Mouse (Mus musculus) neutrophil, adult 5-6 weeks (primary cell): ENCODE measurements around the gene Gsg1l. TPM values are rescaled to one million over a fixed set of nuclear protein-coding genes. Genes with fewer than 3 reads are reported as not detected.

Experiments used
- ATAC-seq: fragments of 151-379, 151-347 bp; 2 replicates; pipeline ENCODE4 v1.8.0; 2017; ENCODE audit warnings: mild to moderate bottlenecking, moderate TSS enrichment; ENCODE audit not compliant: insufficient number of reproducible peaks, poor library complexity, low FRiP score, severe bottlenecking; ENCODE audit errors: extremely low read depth
- total RNA-seq: library from RNA; stranded (forward); fragments of 200-1000 nt; gene quantifications from 2 replicates; pipeline ENCODE4 v1.2.3, GENCODE M21; 2017

The Gsg1l gene
- total RNA-seq, 1 experiment from 2014 or later = not detected

- no peak for ATAC-seq
Observed at GRCm38 (mm10) chr7:125992356-125992891, 89.8 kb downstream of the Gsg1l start.

GRCm38 (mm10) chr7:125991846-125992245 is 90.4 kb downstream of the Gsg1l start:
- no peak for ATAC-seq

GRCm38 (mm10) chr7:125989969-125990368 is 92.2 kb downstream of the Gsg1l start:
- ATAC-seq = no peak

GRCm38 (mm10) chr7:125989489-125989888 is 92.7 kb downstream of the Gsg1l start:
- ATAC-seq = no peak

- no peak for ATAC-seq
Observed at GRCm38 (mm10) chr7:125988326-125988725, 93.9 kb downstream of the Gsg1l start.

GRCm38 (mm10) chr7:125987117-125987516 is 95.1 kb downstream of the Gsg1l start:
- no peak for ATAC-seq

GRCm38 (mm10) chr7:125985565-125985964 is 96.6 kb downstream of the Gsg1l start:
- no peak for ATAC-seq

GRCm38 (mm10) chr7:125983902-125984841 is 98.0 kb downstream of the Gsg1l start:
- no peak for ATAC-seq

GRCm38 (mm10) chr7:125979591-125979990 is 102.6 kb downstream of the Gsg1l start:
- ATAC-seq = no peak

- ATAC-seq = no peak
Observed at GRCm38 (mm10) chr7:125976695-125977094, 105.5 kb downstream of the Gsg1l start.

- no peak for ATAC-seq
Observed at GRCm38 (mm10) chr7:125975414-125975813, 106.8 kb downstream of the Gsg1l start.

- ATAC-seq = no peak
Observed at GRCm38 (mm10) chr7:125973874-125974273, 108.3 kb downstream of the Gsg1l start.

- no peak for ATAC-seq
Observed at GRCm38 (mm10) chr7:125972776-125973175, 109.4 kb downstream of the Gsg1l start.

GRCm38 (mm10) chr7:125972174-125972672 is 110.0 kb downstream of the Gsg1l start:
- no peak for ATAC-seq

- ATAC-seq = no peak
Observed at GRCm38 (mm10) chr7:125969076-125969475, 113.1 kb downstream of the Gsg1l start.

GRCm38 (mm10) chr7:125966402-125967261 is 115.6 kb downstream of the Gsg1l start:
- ATAC-seq = no peak

- no peak for ATAC-seq
Observed at GRCm38 (mm10) chr7:125964087-125964607, 118.1 kb downstream of the Gsg1l start.

GRCm38 (mm10) chr7:125959294-125960048 is 122.7 kb downstream of the Gsg1l start:
- ATAC-seq = no peak
